ENCODE assay signal across 8 mouse cellular contexts in genomic region chrX:100777655-100778234, GRCm38 (mm10). TPM values are rescaled to one million over a fixed set of nuclear protein-coding genes. Genes with fewer than 3 reads are reported as not detected.
DNase-seq lines count a peak whose midpoint lies in the region; ATAC-seq and TF ChIP-seq lines count a peak whose summit lies in the region.

No protein-coding gene starts in this region.

- TF ChIP-seq CTCF in kidney, adult 2 months (conservative IDR thresholded peaks at IDR 0.05; ENCODE audit: insufficient read depth, insufficient read length, low read depth, low read length) = no peak
- no peak for TF ChIP-seq CTCF in brain, embryonic 14.5 days (IDR thresholded peaks at IDR 0.05; ENCODE audit: borderline replicate concordance, extremely low read depth, insufficient read depth, insufficient read length)

- peak overlapping the region; percentile 72 for H3K9ac ChIP-seq in hindbrain, embryonic 12.5 days
- H3K9ac ChIP-seq in midbrain, embryonic 15.5 days = peak overlapping the region; percentile 49; the same call in 1 of the 2 replicates

- peak overlapping the region; percentile 88 for H3K27ac ChIP-seq in kidney, adult 2 months (ENCODE audit: insufficient read depth, low read depth, low read length)
- peak overlapping the region; percentile 81 for H3K27ac ChIP-seq in hindbrain, embryonic 12.5 days
- peak overlapping the region; percentile 71 for H3K27ac ChIP-seq in midbrain, embryonic 15.5 days

- H3K4me1 ChIP-seq in kidney, adult 2 months (ENCODE audit: control insufficient read depth, insufficient read depth, low read length) = no peaks in the 10 kb centered on the region; the same call in 1 of the 2 replicates
- H3K4me1 ChIP-seq in hindbrain, embryonic 12.5 days = peaks cover 15% of the 10 kb centered on the region
- H3K4me1 ChIP-seq in midbrain, embryonic 15.5 days = peaks cover 19% of the 10 kb centered on the region; the same call in 1 of the 2 replicates

- H3K9me3 ChIP-seq in hindbrain, embryonic 12.5 days (replicated peaks) = no peaks in the 10 kb centered on the region
- H3K9me3 ChIP-seq in midbrain, embryonic 15.5 days = no peaks in the 10 kb centered on the region

- no peaks in the 10 kb centered on the region for H3K36me3 ChIP-seq in kidney, adult 2 months (ENCODE audit: control insufficient read depth, insufficient read depth, low read length)
- H3K36me3 ChIP-seq in hindbrain, embryonic 12.5 days = no peaks in the 10 kb centered on the region
- no peaks in the 10 kb centered on the region for H3K36me3 ChIP-seq in midbrain, embryonic 15.5 days (replicated peaks)

- peak overlapping the region; percentile 57 for H3K4me2 ChIP-seq in hindbrain, embryonic 12.5 days (replicated peaks)
- peak overlapping the region; percentile 46 for H3K4me2 ChIP-seq in midbrain, embryonic 15.5 days

- no peak for TF ChIP-seq POLR2A in kidney, adult 2 months (IDR thresholded peaks at IDR 0.05; ENCODE audit: low read depth, low read length)
- TF ChIP-seq POLR2A in brain, embryonic 14.5 days (IDR thresholded peaks at IDR 0.05; ENCODE audit: borderline replicate concordance, extremely low read depth, insufficient read depth, insufficient read length, poor library complexity, severe bottlenecking) = no peak

- no peak for DNase-seq in kidney, adult 2 months
- no peak for DNase-seq in kidney, postnatal 14 days
- DNase-seq in brain, embryonic 14.5 days (ENCODE audit: low read depth) = peak; percentile 32
- no peak for DNase-seq in layer of hippocampus, adult 18-20 months (ENCODE audit: low spot score in 2 of 2)
- DNase-seq in right cerebral cortex, postnatal 25 days = no peak
- no peak for DNase-seq in adrenal gland, adult 18-20 months (ENCODE audit: low spot score in 2 of 2)

- H3K4me3 ChIP-seq in kidney, adult 2 months (ENCODE audit: insufficient read depth, low read depth, low read length) = peak overlapping the region; percentile 74
- H3K4me3 ChIP-seq in hindbrain, embryonic 12.5 days = peak overlapping the region; percentile 46
- H3K4me3 ChIP-seq in midbrain, embryonic 15.5 days = peak overlapping the region; percentile 39

- ATAC-seq in hindbrain, embryonic 12.5 days (ENCODE audit: low FRiP score) = no peak
- ATAC-seq in midbrain, embryonic 15.5 days (replicated peaks) = no peak

- H3K27me3 ChIP-seq in kidney, adult 2 months (replicated peaks; ENCODE audit: control insufficient read depth, insufficient read depth, low read length) = no peaks in the 10 kb centered on the region
- H3K27me3 ChIP-seq in hindbrain, embryonic 12.5 days = 0 out of 2 replicates have a peak, but pooled peaks cover 4% of the 10 kb centered on the region
- H3K27me3 ChIP-seq in midbrain, embryonic 15.5 days (replicated peaks) = no peaks in the 10 kb centered on the region

- 13% methylated on average over 10 of the region's 10 CpGs for WGBS in kidney, adult 2 months
- WGBS in hindbrain, embryonic 12.5 days = 13% methylated on average over 10 of the region's 10 CpGs
- WGBS in midbrain, embryonic 15.5 days = 20% methylated on average over 10 of the region's 10 CpGs

RNA-seq across cellular contexts. Expression of gene Dlg3, which starts 10.2 kb away (rescaled TPM):
- 12.2 and 13.9 TPM in 2 replicates for polyA plus RNA-seq in kidney, adult 2 months (2012; rRNA removed)
- 42.6 and 50.8 TPM in 2 replicates for polyA plus RNA-seq in brain, embryonic 14.5 days (2012; rRNA removed)
- polyA plus RNA-seq in hindbrain, embryonic 12.5 days (2016; fragmentation: Nextera tagmentation; extraction: Ambion mirVana) = 14.8 and 16.4 TPM in 2 replicates
- 6.2 and 6.6 TPM in 2 replicates for polyA plus RNA-seq in midbrain, embryonic 15.5 days (2015; fragmentation: Nextera tagmentation; extraction: Ambion mirVana)
- 100 to 1,000 TPM; 149 to 153 TPM for total RNA-seq in layer of hippocampus, adult 18-20 months (2021)
- 10 to 100 TPM; 27.7 to 29.6 TPM for total RNA-seq in adrenal gland, adult 18-20 months (2021)

RNA-seq across cellular contexts. Expression of gene Gdpd2, which starts 48.1 kb away (rescaled TPM):
- polyA plus RNA-seq in kidney, adult 2 months (2012; rRNA removed) = 1.1 and 1.3 TPM in 2 replicates
- 51.1 and 52.8 TPM in 2 replicates for polyA plus RNA-seq in brain, embryonic 14.5 days (2012; rRNA removed)
- 16.4 and 22.2 TPM in 2 replicates for polyA plus RNA-seq in hindbrain, embryonic 12.5 days (2016; fragmentation: Nextera tagmentation; extraction: Ambion mirVana)
- 34.1 and 35.0 TPM in 2 replicates for polyA plus RNA-seq in midbrain, embryonic 15.5 days (2015; fragmentation: Nextera tagmentation; extraction: Ambion mirVana)
- total RNA-seq in layer of hippocampus, adult 18-20 months (2021) = 10 to 100 TPM in 1 of 2 experiments, 1 to 10 TPM in 1; 8.2 to 14.9 TPM
- total RNA-seq in adrenal gland, adult 18-20 months (2021) = under 1 TPM in 1 of 2 experiments, not detected in 1; 0.16 TPM
